Mouse (Mus musculus) urinary bladder, adult 18-20 months (tissue): ENCODE results near the gene Kif19a.

ENCODE experiments used
- DNase-seq, 2 experiments: peaks; one replicate each; pipeline ENCODE4 v3.0.0; 2022; ENCODE audit warnings: low spot score in 2 of 2, mixed read lengths in 2 of 2

Gene Kif19a

DNA sequence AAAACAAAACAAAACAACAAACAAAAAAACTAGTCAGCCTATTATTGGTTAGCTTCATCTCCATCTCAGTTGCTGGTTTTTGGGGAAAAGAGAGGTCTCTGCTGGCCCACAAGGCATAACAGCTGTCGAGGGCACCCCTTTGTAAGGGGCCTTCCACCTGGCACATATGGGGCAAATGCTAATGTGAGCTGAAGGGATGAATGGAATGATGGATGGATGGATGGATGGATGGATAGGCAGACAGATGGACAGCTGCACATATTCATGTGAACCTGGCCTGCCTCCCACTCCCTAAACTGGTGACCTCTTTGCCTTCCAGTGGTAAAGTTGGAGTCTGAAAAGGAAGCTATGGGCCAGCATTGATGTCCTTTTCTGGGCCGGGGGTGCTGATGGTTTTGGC, 41.8 kb downstream of the Kif19a start:
- no peak for DNase-seq

DNA sequence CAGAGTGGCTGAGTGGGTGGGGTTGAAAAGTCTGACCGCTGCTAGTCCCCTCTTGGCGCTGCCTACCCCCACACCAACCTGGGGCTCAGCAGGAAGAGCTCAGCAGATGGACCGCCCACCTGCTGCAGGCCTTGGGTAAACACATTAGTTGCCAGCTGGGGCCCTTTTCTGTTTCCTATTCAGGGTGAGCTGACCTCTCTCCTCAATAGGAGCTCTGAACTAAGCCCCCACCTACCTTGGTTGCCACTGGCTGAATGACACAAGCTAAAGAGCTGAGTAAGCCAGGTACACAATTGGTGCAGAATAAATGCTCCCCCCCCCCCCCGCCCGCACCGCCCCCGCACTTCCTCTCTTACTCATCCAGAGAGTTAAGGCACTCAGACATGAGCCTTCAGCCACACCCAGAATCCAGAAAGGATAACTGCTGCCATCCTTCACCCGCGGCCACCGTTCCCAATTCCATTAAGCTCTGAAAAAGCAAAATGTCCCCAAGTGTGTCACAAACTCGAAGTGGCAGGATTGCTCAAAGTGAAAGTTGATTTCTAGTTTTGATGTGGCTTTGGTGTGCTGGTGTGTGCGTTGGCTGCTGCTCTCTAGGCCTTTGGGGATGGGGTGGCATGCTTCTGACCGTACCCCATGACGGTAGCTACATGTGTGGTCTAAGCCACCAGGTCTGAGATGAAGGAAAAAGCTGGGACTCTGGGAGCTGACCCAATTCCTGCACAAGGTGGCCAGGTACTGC, 42.7 kb downstream of the Kif19a start:
- no peak for DNase-seq

DNA sequence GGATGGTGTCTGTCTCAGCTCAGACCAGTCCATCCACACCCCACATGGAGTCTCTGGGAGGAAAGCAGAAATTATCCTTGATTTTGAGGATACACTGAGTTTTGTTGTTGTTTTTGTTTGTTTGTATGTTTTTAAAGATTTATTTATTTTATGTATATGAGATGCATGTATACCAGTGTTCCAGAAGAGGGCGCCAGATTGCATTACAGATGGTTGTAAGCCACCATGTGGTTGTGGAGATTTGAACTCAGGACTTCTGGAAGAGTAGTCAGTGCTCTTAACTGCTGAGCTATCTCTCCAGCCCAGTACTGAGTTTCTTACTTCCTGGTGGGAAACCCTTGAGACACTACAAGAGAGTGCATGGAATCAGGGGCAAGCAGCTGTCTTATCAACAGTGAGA, 44.2 kb downstream of the Kif19a start:
- DNase-seq: no peak

DNA sequence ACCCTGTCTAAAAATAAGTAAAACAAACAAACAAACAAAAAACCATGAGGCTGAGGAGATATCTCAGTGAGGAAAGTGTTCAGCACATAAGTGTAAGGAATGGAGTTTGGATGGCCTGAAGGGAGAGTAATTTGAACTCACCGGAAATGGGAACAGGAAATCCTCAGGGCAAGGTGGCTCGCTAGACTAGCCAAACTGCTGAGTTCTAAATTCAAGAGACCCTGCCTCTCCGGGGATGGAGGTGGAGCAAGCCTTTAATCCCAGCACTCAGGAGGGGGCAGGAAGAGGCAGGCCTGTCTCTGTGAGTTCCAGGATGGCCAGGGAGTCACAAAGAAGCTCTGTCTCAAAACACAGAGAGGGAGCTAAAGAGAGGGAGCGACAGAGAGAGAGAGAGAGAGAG, 45.2 kb downstream of the Kif19a start:
- DNase-seq: no peak

DNA sequence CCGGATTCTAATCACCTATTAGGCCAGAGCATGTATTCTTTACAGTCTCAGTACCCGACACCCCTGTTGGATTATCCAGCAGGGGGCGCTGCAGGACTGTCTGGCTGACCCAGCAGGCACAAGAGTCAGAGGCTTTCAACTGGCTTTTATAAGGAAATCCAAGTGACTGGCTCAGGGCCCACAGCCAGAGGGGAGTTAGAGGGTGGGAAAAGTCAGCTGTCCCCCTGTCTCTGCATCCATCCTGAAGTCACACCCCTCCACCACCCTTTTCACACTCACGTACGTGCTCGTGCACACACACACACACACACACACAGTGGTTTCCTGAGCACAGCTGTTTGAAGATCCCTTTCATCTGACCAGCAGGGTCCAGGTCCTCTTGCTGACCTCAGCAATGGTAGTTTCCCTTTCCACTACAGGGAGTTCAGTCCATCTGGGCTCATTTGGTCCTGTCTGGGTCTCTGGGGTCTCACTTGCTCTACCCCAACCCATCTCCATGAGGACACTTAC, 47.6 kb downstream of the Kif19a start:
- DNase-seq: peak; percentile 82 to 89

DNA sequence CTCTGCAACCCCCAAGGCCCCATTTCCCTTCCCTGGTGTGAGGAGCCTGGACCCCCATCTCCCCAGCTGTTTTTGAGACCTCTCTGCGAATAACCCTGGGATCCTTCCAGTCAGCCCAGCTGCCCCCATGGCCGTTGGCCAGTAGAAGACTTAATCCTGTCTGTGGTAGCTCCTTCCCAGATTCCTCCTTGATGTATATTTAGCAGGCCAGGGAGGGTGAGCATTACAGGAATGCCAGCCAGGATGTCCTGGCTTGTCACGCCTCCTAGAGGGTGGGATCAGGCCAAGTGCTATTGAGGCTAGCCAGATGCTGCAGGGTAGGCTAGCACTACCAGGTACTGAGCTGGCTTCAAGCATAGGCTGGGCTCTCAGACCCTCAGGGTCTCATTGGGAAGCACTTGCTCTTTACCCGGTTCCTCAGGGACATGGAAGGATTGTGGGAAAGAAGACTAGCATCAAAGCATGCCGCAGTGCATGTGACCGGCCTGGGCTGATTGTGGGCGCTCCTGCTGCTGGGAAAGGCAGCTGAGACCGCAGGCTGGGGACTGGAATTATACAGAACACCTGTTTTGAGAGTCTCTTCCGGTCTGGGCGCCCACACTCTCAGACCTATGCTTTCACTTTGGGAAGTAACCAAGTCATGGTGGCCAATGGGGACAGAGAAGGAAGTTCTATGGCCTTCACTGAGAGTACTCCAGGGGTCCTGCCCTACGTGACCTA, 49.8 kb downstream of the Kif19a start:
- no peak for DNase-seq

DNA sequence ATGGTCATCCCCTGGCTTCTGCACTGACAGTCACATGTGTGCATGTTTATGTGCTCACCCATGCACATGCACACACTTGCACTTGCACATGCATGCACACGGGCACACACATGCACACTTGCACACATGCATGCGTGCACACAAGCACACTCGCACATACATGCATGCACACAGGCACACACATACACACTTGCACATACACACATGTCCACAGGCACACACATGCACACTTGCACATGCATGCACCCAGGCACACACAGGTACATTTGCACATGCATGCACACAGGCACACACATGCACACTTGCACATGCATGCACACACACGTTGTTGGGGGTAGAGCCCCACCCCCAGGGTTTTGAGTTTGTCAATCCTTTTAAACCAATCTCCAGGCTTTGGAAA, 51.7 kb downstream of the Kif19a start:
- DNase-seq: no peak

DNA sequence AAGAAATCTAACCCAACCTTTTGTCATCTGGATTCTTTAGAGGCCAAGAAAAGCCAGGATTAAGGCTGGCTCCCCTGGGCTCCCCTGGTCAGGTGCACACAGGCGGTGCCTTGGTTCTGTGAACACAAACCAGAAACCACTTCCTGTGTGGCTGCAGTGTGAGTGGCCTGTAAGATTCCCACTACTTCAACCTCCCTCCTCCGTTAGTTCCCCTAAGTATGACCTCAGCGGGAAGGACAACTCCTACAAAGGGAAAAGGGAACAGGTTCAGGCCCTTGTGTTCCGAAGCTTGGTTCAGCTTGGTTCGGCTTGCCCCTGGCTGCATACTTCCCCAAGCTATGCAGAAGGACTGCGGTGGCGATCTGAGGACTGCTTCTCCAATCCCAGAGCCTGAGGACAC, 53.0 kb downstream of the Kif19a start:
- DNase-seq: no peak

DNA sequence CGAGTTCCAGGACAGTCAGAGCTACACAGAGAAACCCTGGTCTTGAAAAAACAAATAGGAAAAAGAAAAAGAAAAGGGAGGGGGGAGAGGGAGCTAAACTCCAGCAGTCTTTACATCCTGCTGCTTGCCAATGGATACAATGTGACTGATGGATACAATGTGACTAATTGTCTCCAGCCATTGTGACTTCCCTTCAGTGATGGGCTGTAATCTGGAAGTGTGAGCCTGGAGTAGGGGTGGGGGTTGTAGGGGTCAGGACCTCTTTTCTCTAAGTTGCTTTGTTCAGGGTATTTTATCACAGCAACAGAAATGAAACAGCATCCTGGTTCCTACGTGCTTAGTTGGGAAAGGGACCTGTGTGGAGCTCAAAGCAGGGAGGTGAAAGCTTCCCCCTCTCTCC, 53.9 kb downstream of the Kif19a start:
- DNase-seq: no peak

DNA sequence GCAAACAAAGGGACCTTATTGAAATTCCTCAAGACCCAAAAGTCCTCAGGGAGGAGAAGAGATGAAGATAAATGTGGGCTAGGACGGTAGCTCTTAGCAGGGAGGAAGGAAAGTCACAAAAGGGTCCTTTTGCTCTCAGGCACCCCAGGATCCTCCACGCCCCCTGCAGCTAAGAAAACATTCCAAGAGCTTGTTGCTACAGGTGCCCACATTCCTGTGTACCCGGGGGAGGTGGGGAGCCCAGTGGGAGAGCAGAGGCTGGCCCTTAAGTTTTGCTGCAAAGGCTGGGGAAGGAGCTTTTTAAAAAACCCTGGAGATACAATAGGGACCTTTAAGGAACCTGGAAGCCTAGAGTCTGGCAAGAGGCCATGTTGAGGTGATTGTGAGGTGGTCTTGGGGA, 55.3 kb downstream of the Kif19a start:
- DNase-seq: no peak

DNA sequence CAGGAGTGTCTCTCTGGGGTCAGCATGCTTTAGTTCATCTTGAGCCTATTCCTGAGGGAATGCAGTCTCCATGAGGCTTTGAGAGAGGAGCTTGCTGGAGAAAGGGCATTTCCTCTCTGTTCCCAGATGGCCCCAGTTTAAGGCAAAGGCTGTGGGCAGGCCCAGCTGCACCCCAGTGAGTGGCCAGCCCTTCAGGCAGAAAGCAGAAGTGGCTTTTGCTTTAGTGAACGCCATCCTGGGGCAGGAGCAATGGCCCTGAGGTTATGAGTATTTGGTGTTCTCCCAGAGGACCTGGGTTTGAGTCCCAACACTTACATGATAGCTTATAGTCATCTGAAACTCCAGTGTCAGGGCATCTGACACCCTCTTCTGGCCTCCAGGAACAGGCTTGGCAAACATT, 56.1 kb downstream of the Kif19a start:
- DNase-seq: no peak

DNA sequence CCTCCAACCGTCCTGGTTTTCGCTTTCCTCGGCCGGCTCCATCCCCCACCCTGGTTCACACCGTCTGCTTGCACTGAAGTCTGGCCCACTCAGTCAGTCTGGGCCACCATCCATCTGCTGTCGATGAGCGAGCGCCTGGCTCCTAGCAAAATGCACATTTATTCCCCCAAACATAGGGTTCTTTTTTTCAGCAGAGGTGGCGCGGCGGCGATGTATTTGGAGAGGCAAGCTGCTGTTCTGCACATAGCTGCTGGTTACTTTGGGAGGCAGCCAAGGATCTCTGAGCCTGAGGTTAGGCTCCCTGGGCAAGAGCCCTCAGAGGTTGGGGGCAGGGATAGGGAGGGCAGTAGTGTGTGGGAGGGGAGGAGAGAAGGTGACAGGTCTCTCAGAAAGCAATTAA, 57.5 kb downstream of the Kif19a start:
- no peak for DNase-seq

DNA sequence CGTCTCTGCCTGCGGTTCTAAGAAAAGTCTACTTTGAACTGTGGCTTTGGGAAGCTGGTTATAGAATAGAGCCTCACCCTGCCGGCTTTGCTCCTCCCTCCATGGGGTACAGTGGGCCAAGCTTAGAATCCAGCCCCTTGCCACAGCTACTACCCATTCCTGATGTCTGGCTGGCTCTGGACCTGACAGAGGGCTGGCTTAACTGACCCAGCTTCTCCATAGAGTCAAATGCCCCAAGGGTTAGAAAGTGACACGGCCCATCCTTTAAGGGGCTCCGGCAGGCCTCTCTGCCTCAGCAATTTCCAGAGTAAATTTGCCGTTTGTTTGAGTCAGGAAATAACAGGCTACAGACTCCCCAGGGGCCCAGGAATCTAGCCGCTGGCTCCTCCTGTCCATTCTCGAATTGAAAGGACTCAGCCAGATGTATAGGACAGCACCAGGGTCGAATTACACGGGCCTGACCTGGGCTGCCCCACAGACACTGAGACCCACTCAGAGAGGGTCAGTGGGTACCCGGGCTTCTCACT, 58.1 kb downstream of the Kif19a start:
- DNase-seq: no peak

DNA sequence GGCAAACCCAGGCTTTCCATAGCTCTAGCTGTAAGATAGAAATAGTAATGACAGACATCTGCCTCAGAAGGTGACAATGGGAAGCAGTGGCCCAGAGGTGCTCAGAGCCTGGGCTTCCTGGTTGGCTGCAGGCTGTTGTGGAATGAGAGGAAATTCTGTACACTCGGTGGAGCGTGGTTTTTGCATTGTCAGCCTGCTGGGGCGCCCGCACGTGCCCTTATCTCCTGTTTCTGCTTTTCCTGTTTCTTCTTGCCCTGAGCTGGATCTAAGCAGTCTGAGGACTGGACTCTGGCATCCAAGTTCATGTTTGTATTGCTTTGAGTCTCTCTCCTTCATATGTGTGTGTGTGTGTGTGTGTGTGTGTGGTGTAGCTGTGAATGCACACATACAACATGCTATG, 61.5 kb downstream of the Kif19a start:
- DNase-seq: no peak

DNA sequence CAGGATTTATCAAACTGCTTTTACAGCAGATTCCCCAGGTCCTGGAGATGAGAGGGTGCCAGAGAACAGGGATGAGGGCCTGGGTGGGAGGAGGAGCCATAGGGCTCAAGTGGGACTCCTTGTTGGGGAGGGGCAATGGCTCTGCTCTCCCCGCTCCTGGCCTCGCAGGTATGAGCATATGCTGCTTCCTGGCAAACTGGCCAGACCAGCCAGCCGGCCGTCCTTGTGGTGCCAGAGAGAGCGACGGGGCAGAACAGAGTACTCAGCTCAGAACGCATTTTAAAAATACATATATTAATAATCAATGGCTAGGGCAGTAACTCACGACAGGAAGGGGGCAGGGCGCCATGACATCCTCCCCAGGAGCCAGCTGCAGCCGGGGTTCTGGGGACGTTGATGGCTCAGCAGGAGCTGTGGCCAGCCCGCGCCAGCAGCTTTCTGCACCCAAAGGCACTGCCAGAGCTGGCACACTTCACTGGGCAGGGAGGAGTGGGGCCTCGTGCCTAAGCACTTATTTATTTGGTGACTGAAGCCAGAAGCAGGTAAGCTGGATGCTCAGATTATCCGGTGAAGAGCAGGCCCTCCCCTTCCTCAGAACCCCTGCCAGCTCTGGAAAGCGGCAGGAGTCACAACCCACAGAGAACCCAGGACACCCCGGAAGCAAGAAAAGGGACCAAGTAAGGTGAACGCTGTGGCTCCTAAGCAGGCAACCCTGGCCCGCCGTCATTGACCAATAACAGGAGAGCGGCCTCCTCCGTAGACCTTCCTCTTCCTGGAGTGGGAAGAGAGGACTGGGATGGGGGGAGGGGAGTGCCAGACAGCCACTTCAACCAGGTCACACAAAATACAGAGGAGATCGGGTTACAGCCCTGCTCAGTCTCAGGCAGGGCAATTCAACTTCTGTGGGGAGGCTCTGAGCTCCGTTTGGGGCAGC, 64.6 kb downstream of the Kif19a start:
- DNase-seq: peak; percentile 50 to 52

DNA sequence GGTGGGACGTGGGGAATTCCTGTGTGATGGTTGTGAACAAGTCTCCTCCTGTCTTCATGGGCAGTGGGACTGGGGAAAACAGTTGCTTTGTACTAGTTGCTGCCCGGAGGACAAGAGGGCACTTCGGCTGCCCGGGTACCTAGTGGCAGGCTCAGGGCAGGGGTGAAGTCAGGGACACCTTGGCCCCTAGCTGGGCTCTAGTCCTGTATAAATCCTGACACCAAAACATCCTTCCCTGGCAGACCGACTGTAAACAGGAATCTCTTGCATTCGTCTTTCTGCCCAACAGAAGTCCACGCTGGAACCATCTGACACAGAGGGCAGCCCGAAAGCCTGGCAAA, 65.2 kb downstream of the Kif19a start:
- DNase-seq: no peak

DNA sequence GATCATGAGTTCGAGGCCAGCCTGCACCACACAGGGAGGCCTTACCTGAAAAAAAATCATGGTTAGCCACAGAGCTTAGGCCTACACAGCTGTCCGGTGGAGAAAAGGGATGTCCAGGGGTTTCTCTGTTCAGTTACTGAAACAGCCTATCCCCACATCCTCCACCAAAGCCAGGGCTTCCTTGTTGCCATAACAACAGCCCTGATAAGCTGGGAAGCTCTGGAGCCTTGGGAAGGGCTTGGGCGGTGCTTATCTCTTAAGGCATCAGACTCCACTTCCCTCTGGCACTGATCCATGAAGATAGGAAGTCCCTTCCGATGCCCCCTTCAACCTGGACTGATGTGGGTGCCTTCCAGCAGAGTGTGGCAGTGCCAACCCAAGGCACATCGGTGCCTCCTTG, 68.0 kb downstream of the Kif19a start:
- no peak for DNase-seq
